Mouse (Mus musculus): ENCODE data around the gene Tbx19.

Gene Tbx19

DNA sequence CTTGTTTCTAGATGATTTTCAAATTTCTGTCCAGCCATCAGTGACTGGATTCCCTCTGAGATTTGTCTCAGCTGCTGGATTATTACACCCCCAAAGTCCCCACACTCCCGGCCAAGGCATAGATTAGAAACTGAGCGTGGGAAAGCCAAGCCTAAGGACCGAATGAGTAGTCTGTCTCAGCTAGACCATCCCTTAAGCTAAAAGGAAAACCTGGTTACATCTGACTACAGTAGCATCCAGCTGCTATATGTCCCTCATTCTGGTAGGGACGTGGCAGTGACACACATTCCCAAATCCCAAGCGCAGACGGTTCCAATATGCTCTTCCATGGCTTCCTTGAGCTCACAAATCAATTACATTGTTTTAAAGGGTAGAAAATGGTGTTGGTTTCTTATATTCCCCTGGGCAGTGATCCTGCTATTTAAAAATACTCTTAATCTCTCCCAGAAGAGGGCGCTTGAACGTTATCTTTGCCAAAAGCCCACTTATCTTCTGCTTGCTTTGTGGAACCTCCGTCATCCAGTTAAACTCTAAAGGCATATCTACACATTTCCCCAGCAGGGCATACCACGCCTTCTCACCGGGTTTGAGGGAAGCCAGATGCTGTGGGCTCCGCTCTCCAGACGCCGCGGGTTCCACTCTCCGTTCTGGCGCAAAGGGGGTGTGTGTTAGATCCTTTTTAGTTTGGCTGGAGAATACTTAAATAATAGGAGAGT lies 46.0 kb downstream of the Tbx19 start:
- DNase-seq (ENCODE audit: low read depth, low spot score), result no peak

DNA sequence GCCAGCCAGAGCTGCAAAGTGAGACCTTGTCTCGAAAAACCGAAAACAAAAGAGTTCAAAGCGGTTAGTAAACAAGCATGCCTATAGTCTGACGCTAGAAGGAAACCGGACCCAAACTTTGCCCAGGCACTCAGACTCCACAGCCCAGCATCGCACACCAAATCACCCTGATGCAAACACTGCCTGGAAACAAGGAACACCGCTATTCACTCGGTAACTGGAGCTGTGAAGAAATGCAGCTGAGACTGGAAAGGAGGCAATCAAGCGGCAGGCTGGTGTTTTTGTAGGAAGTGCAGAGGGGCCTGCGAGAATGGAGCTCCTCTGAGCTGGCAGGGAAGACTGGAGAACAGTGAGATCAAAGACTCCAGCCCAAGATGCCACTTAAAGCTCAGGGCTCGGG lies 46.9 kb downstream of the Tbx19 start:
- no peak for DNase-seq (ENCODE audit: low read depth, low spot score)

DNA sequence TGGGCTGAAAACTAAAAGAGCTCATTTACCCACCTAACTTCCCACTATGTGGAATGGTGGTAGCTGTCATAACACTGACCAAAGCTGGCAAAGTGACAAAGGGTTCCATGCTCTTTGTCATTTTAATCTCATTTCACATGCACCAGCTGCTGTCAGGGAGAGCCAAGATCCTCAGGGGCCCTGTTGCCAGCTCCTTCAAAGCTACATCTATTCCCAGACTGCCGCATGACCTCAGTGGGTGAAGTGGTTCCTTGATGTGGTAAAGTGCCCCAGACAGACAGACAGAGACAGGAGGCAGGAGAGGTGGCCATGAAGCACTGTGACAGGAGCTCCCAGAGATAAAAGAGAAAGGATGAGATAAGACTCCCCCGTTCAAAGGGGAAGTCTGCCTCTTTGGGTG lies 49.9 kb downstream of the Tbx19 start:
- DNase-seq (ENCODE audit: low read depth, low spot score), result no peak

DNA sequence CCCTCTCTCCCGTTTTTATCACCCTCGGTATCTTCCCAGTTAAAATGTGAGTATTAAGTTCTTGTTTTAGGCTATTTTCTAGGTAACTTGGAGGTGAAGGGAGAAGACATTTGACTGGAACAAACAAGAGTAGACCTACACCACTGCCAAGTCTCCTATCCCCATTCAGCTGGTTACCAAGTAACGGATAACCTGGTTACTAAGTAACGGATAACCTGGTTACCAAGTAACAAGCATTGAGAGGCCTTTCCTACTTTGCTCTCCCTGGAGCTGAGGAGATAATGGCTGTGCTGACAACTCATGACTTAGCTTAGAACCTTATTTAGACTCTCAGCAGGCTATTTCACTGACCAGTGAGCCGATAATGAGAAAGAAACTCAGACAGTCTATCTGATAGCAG lies 51.4 kb downstream of the Tbx19 start:
- no peak for DNase-seq (ENCODE audit: low read depth, low spot score)

DNA sequence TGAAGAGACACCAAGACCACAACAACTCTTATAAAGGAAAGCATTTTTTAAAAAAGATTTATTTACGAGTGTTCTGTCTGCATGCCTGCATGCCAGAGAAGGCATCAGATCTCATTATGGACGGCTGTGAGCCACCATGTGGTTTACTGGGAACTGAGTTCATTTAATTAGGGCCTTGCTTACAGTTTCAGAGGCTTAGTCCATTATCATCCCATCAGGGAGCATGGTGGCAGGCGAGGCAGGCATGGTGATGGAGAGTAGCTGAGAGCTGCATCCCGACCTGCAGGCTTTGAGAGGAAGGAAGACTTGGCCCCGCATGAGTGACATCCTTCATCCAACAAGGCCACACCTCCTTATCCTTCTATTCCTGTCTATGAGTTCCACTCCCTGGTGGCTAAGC lies 52.1 kb downstream of the Tbx19 start:
- no peak for DNase-seq (ENCODE audit: low read depth, low spot score)

DNA sequence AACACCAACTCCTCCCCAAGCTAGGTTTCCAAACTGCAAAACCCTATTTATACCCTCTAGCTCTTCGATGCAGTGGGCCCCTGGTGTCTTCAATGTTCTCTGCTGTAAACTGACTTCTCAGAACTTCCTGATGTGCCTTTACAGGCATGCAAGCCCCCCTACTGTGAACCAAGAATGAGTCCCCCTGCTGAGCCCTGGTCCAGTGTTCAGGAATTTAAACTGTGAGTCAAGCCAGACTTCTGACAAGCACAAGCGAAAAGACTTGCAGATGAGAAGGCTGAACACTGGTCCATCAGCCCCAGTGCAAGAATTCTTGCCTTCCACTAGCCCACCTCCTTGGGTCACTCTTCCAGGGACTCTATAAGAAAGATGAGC lies 54.6 kb downstream of the Tbx19 start:
- no peak for DNase-seq (ENCODE audit: low read depth, low spot score)

DNA sequence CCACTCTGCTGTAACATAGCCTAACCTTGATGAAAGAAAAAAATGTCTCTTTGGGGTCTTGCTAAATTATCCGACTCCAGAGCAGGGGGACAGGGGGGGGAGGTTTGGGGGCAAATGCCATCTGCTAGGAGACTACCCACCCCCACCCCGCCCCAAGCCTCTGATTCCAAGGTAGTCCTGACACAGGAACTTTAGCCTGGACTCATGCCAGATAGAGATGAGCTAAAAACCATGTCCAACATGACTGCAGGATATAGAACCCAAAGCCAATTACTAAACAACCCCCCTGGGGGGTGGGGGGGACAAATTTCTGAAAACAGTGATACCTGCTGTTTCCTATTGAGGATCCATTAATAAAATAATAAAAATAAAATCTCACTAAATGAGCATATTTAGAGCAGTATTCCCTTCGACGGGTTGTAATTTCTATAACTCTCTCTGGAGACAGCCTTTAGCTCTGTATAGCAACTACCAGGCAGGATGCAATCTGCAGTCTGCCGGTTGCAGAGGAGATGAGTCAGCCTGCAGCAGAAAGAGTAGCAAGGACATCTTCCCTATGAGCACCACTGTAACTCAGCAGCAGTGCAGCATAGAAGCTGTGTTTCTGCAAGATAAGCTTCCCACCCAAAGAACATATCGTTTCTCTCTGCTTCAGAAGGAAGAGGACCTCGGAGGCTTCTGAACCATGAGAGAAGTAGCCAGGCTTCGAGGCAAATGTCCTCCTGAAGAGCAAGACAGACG lies 55.1 kb downstream of the Tbx19 start:
- no peak for DNase-seq (ENCODE audit: low read depth, low spot score)

DNA sequence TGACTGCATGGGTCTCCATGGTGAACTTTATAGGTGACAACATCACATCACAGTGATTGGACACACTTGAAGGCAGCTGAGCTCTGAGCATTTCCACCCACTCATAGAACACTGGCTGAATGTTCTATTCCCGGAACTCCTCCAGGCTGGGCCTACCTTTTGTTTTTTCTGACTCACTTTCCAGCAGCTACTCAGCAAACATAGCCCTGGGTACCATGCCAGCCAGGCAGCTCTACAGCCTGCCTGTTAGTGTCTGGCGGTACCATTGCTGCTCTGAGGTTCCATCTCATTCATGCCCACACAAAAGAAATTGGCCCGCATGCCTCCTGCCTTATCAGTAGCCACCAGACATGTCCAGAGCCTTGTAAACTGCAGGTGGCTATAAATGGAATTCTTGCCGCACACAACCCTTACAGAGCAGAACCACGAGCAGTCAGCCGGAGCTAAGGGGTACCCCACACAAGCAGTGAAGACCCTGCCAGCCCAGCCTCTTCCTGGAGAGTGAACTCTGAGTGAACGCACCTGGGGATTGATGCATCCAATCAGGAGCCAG lies 55.8 kb downstream of the Tbx19 start:
- DNase-seq (ENCODE audit: low read depth, low spot score), result no peak

DNA sequence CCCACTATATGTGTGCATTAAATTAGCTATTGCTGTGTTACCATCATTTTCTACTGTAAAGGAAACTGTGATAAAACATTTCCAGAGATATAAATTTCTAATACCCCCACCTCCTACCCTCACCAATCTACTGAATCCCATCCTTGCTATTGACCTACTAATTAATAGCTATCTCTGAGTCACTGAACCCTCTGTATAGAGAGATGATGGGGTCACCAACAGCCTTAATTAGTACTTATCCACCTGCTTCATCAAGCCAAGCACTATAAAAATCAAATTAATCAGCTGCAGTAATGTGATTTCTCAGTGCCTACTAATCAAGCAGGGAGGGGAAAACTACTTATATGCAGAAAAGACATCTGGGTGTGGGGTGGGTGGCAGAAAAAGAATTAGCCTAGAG lies 61.0 kb downstream of the Tbx19 start:
- no peak for DNase-seq (ENCODE audit: low read depth, low spot score)

DNA sequence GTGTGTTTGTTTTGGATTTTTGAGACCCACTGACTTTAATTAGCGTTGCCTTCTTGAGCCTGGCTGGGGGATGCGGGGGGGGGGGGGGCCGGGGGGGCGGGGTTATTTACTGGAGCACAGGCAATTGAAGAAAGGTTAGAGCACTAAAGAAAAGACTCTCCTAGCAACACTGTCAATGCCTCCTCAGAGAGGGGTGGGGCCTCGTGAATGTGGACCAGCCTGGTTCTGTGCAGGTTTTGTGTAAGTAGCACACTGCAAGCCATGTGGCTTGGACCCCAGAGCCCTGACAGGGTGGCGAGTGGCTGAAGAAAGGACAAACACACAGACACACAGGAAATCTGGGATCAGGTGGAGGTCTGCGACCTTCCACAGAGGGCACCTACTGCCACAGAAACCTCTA lies 65.7 kb downstream of the Tbx19 start:
- DNase-seq (ENCODE audit: low read depth, low spot score), result no peak

DNA sequence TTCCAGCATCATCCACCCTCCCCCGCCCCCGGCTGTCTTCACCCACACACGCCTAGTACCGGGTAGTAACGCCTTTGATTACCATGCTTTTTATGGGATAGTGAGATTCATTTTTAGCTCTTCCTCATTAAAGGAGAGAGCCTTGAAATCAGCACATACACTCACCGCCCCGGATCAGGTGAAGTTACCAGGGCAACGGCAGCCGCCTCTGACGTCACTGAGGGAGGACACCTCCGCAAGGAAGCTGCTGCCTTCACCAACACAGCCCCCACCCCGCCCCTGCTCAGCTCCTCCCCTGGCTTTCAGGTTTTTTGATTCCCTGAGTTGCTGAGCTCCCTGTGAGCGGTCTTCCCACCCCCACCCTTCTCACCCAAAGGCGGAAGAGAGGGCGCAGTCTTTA lies 68.9 kb downstream of the Tbx19 start:
- no peak for DNase-seq (ENCODE audit: low read depth, low spot score)

DNA sequence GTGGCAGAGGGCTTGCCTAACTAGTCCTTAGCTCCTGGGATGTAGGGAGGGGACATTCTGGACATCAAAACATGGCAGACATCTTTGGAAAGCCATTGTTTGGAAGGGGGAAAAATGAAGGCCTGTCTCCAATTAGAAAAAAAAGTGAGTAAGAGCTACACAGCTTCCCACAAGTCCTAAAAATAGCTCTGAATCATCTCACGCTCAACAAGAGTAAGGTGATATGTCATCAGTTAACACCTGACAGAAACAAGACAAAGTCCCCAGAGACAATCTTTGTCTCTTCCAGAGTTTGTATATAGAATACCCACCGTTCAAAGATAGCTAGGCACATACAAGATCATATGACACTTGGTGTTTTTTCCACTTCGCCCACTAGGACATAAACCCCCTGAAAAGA lies 71.0 kb downstream of the Tbx19 start:
- no peak for DNase-seq (ENCODE audit: low read depth, low spot score)

Data from retina, postnatal 7 days (tissue).